Mouse (Mus musculus) hindbrain, embryonic 15.5 days (tissue): Measurements from ENCODE around the gene Zfp853. TPM values are rescaled to one million over a fixed set of nuclear protein-coding genes. Genes with fewer than 3 reads are reported as not detected.

Experiments
- ATAC-seq: fragments of 200-750 bp; cut with Nextera tagmentation; 2 replicates; pipeline ENCODE4 v1.8.0; 2017; ENCODE audit warnings: low read depth, moderate number of reproducible peaks, moderate TSS enrichment; ENCODE audit not compliant: low FRiP score
- H3K27ac ChIP-seq: fragments of 300-500 bp; sonication (generic); replicated peaks from 2 replicates; pipeline ENCODE4 v1.5.1; 2015; ENCODE audit warnings: mild to moderate bottlenecking, inconsistent platforms
- H3K27me3 ChIP-seq: fragments of 300-500 bp; sonication (generic); 2 replicates; pipeline ENCODE4 v1.6.1; 2015; ENCODE audit warnings: control low read depth, inconsistent platforms
- H3K36me3 ChIP-seq: fragments of 300-500 bp; sonication (generic); 2 replicates; pipeline ENCODE4 v1.6.1; 2015; ENCODE audit warnings: control low read depth, inconsistent platforms
- H3K4me1 ChIP-seq: fragments of 300-500 bp; sonication (generic); replicated peaks from 2 replicates; pipeline ENCODE4 v1.6.1; 2015; ENCODE audit warnings: control low read depth, inconsistent platforms
- H3K4me2 ChIP-seq: fragments of 300-500 bp; sonication (generic); 2 replicates; pipeline ENCODE4 v1.6.1; 2015; ENCODE audit warnings: moderate library complexity, mild to moderate bottlenecking, inconsistent platforms
- H3K4me3 ChIP-seq: fragments of 300-500 bp; sonication (generic); 2 replicates; pipeline ENCODE4 v1.5.1; 2015; ENCODE audit warnings: mild to moderate bottlenecking, inconsistent platforms
- H3K9ac ChIP-seq: fragments of 300-500 bp; sonication (generic); 2 replicates; pipeline ENCODE4 v1.6.1; 2015; ENCODE audit warnings: inconsistent platforms
- H3K9me3 ChIP-seq: fragments of 300-500 bp; sonication (generic); 2 replicates; pipeline ENCODE4 v1.6.1; 2016; ENCODE audit warnings: control low read depth, inconsistent platforms
- WGBS: fragments of 180-500 bp; shearing (Covaris S2); methylation state at CpG from one replicate; pipeline ENCODE4 v1.1.7; 2015; 5-methylcytosine and 5-hydroxymethylcytosine counted together
- polyA plus RNA-seq: library from polyadenylated mRNA; unstranded; fragments of >200 nt; fragmentation: Nextera tagmentation; extraction: Ambion mirVana; gene quantifications from 2 replicates; pipeline ENCODE4 v1.2.1, GENCODE M21; 2015

Gene Zfp853
- polyA plus RNA-seq, 1 experiment from 2014 or later: 0.27 TPM

DNA sequence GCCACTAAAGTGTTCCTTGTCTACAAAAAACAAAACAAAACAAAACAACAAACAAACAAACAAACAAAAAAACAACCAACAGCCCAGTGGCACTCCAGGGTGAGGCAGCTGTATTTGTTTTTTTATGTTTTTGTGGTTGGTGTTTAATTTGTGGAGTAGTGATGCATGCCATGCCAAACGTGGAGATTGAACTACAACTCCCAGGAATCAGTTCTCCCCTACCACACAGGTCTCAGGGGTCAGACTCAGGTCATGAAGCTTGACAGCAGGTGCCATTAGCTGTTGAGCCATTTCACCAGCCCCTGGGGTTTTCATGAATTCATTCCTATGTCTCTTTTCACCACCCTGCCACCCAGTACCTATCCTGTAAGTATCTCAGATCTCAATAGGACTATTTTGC, 28.0 kb downstream of the Zfp853 start:
- no peak overlapping the region for H3K4me3 ChIP-seq
- H3K9me3 ChIP-seq: no peaks in the 10 kb centered on the region
- peaks cover 27% of the 10 kb centered on the region for H3K4me1 ChIP-seq
- no peak overlapping the region for H3K9ac ChIP-seq
- no peak overlapping the region for H3K4me2 ChIP-seq
- H3K36me3 ChIP-seq: peaks cover 38% of the 10 kb centered on the region
- no peak overlapping the region for H3K27ac ChIP-seq
- ATAC-seq: no peak
- no peaks in the 10 kb centered on the region for H3K27me3 ChIP-seq
- 40% methylated on average over 1 of the region's 1 CpGs for WGBS

DNA sequence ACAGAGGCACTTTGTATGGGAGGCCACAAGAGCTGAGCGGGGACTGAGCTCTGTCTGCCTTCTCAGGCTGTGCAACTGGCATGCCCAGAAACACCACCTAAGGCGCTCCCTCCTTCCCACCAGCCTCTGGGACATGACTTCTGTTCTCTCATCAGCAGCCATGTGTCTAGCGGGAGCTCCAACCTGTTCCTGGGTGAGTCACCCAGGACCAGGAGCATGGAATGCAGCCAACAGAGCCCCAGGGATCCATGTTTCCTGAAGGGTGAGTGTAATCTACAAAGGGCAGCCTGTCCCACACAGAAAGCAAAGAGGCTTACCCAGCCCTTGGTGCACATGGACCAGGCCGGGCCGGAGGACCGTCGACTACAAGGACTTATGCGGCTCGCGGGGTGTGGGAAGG, 28.7 kb downstream of the Zfp853 start:
- no peak overlapping the region for H3K4me3 ChIP-seq
- H3K27me3 ChIP-seq: no peaks in the 10 kb centered on the region
- H3K4me2 ChIP-seq: no peak overlapping the region
- no peak for ATAC-seq
- WGBS: 92% methylated on average over 10 of the region's 10 CpGs
- H3K9ac ChIP-seq: no peak overlapping the region
- H3K27ac ChIP-seq: no peak overlapping the region
- H3K4me1 ChIP-seq: peaks cover 23% of the 10 kb centered on the region
- H3K9me3 ChIP-seq: no peaks in the 10 kb centered on the region
- H3K36me3 ChIP-seq: peaks cover 44% of the 10 kb centered on the region

DNA sequence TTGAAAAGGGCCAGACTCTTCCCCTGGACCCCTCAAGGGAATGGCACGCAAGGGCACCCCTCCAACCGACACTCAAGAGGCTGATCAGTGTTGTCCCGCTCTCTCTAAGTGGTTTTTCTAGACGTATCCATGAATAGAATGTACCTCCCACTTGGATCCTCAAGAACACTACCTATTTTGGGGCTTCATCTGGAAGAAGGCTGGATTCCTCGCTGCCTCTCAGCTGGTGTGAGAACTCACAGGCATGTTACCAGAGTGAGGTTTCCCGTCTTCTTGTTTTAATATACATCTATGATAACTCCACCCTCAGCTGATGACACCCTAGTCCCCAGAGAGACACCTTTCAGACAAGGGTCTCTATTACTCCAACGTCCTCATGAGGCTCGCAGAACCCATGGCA, 31.8 kb downstream of the Zfp853 start:
- Histone ChIP-seq H3K4me1 (peaks cover 1% of the 10 kb centered on the region), H3K9ac (no peak overlapping the region), H3K27ac (no peak overlapping the region), H3K9me3 (no peaks in the 10 kb centered on the region), H3K36me3 (peaks cover 54% of the 10 kb centered on the region), H3K4me2 (no peak overlapping the region), H3K4me3 (no peak overlapping the region), H3K27me3 (peaks cover 19% of the 10 kb centered on the region)
- ATAC-seq: no peak
- WGBS: 95% methylated on average over 8 of the region's 8 CpGs

DNA sequence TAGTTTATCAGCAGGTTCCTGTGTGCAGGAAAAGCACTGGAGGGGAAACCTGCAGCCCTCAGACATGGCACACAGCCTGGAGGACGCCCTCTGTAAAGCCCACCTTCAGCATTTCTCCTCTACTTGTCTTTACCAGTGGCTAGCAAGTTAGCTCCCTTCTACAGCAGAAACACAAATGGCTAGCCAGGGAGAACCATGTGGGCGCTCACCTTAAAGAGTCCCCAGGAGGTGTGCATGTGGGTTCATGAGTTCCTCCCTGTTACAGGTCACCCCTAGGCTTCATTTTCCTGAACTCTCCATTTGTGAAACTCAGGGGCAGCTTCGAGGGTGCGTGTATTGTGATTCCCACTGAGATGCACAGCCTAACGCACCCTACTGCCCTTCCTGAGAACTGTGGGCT, 37.6 kb downstream of the Zfp853 start:
- H3K4me2 ChIP-seq: no peak overlapping the region
- no peaks in the 10 kb centered on the region for H3K9me3 ChIP-seq
- H3K4me3 ChIP-seq: no peak overlapping the region
- peaks cover 49% of the 10 kb centered on the region for H3K36me3 ChIP-seq
- peaks cover 29% of the 10 kb centered on the region for H3K27me3 ChIP-seq
- 89% methylated on average over 5 of the region's 5 CpGs for WGBS
- peaks cover 11% of the 10 kb centered on the region for H3K4me1 ChIP-seq
- H3K9ac ChIP-seq: no peak overlapping the region
- no peak overlapping the region for H3K27ac ChIP-seq
- ATAC-seq: no peak

DNA sequence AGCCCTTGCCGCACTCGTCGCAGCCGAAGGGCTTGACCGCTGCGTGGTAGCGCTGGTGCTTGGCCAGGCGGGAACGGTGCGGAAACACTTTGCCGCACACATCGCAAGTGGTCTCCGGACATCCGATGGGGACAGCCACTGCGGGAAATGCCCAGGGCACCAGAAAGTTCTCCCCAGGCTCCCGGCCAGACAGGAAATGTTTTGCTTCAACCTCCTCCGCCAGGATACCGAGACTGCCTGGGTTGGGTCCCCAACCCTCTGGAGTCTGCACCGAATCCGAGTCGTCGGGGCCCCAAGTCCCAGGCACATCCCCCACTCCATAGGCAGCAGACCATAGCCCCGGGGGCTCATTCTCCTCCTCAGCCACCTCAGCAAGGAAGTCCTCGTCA, 38.3 kb downstream of the Zfp853 start:
- ATAC-seq: no peak
- H3K4me2 ChIP-seq: no peak overlapping the region
- peaks cover 29% of the 10 kb centered on the region for H3K27me3 ChIP-seq
- no peak overlapping the region for H3K27ac ChIP-seq
- no peaks in the 10 kb centered on the region for H3K9me3 ChIP-seq
- no peak overlapping the region for H3K9ac ChIP-seq
- 35% methylated on average over 24 of the region's 24 CpGs for WGBS
- H3K4me1 ChIP-seq: peaks cover 11% of the 10 kb centered on the region
- no peak overlapping the region for H3K4me3 ChIP-seq
- H3K36me3 ChIP-seq: peaks cover 42% of the 10 kb centered on the region

DNA sequence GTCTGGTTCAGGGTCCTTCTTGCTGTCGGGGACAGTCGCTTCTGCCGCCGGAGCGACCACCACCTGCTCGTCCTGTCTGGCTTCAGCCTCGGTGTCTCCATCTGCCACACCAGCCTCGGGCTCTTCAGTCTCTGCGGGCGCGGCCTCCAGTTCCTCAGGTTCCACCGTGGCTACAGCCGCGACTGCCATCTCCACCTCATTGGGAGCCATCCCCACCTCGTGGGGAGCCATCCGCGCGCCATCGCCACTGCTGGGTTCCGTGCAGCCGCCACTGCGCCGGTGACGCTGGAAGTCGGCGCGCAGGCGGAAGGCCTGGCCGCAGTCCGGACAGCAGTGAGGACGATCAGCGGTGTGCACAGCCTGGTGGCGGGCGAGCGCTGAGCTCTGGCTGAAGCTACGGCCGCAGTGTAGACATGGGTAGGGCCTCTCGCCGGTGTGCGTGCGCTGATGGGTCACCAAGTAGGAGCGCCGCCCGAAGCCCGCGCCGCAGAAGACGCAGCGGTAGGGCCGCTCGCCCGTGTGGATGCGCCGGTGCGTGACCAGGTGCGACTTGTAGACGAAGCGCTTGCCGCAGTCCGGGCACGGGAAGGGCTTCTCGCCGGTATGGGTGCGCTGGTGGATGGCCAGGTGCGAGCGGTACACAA, 38.8 kb downstream of the Zfp853 start:
- H3K4me2 ChIP-seq: 0 out of 2 replicates have a peak overlapping the region, but pooled peaks have one; percentile 50
- H3K9me3 ChIP-seq: no peaks in the 10 kb centered on the region
- peaks cover 38% of the 10 kb centered on the region for H3K36me3 ChIP-seq
- H3K9ac ChIP-seq: no peak overlapping the region
- WGBS: 21% methylated on average over 66 of the region's 66 CpGs
- no peak overlapping the region for H3K27ac ChIP-seq
- peaks cover 11% of the 10 kb centered on the region for H3K4me1 ChIP-seq
- H3K27me3 ChIP-seq: peaks cover 29% of the 10 kb centered on the region
- H3K4me3 ChIP-seq: no peak overlapping the region
- no peak for ATAC-seq

DNA sequence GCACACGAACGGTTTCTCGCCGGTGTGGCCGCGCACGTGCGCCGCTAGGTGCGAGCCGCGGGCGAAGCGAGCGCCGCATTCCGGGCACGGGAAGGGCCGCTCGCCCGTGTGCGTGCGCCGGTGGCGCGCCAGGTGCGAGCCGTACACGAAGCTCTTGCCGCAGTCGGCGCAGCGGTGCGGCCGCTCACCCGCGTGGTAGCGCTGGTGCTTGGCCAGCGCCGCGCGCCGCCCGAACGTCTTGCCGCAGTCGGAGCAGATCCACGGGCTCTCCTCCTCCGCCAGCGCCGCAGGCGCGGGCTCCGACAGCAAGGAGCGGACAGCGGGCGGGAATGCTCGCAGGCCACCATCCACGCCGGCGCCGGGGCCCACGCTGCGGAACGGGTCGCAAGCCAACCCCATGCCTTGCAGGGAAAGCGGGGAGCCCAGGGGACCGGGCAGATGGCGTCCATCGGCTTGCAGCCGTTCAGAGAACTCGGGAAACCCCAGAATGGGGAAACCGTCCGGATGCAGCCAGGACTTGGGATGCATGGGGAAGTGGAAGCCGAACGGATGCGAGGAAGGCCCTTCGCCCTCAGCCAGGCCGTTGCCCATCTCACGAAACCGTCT, 39.4 kb downstream of the Zfp853 start:
- Histone ChIP-seq H3K4me3 (peak overlapping the region; percentile 23), H3K9ac (no peak overlapping the region), H3K4me2 (peak overlapping the region; percentile 50), H3K36me3 (peaks cover 35% of the 10 kb centered on the region), H3K27ac (no peak overlapping the region; the same call in 1 of the 2 replicates), H3K9me3 (no peaks in the 10 kb centered on the region), H3K4me1 (peaks cover 11% of the 10 kb centered on the region), H3K27me3 (peaks cover 29% of the 10 kb centered on the region)
- WGBS: 8% methylated on average over 77 of the region's 81 CpGs
- ATAC-seq: no peak

DNA sequence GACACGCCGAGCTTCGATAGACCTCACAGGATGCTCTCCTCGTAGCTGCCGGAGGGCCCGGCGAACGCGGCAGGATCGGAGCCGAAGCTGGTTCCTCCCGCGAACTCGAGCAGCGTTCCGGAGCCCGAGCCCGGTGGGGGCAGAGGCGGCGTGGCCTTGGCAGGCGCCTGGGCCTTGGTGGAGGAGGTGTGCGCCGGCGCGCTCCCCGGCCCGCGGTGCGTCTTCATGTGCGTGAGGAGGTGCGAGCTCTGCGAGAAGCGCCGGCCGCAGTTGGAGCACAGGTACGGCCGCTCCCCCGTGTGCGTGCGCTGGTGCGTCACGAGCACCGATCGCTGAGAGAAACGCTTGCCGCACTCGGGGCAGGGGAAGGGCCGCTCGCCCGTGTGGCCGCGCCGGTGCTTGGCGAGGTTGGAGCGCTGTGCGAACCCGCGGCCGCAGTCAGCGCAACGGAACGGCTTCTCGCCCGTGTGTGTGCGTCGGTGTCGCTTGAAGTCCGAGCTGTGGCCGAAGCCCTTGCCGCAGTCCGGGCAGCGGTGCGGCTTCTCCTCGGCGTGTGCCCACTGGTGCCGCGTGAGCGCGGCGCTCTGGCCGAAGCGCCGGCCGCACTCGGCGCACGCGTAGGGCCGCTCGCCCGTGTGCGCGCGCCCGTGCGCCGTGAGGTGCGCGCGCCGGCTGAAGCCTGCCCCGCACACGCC, 40.1 kb downstream of the Zfp853 start:
- WGBS: 9% methylated on average over 92 of the region's 103 CpGs
- Histone ChIP-seq H3K27ac (no peak overlapping the region), H3K4me3 (peak overlapping the region; percentile 23), H3K4me1 (peaks cover 11% of the 10 kb centered on the region), H3K9ac (no peak overlapping the region), H3K36me3 (peaks cover 36% of the 10 kb centered on the region), H3K27me3 (peaks cover 26% of the 10 kb centered on the region), H3K4me2 (peak overlapping the region; percentile 50), H3K9me3 (no peaks in the 10 kb centered on the region)
- ATAC-seq: no peak

DNA sequence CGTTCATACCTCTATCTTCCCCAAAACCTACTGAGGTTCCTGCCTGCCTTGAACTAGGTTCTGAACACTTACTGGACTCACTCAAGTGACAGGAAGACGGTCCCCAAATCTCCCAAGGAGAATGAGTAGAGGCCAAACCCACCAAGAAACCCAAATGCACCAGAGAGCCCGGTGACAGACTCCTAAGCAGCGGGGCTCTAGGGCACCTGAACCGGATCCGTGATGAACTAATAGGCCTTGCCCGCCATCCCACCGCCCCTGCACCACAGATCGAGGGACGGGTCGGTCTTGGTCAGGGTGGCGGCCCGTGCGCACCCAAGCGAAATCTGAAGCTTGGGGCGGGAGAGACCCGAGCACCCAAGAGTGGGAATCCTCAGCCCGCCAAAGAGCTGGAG, 40.6 kb downstream of the Zfp853 start:
- WGBS: 41% methylated on average over 18 of the region's 18 CpGs
- ATAC-seq: no peak
- Histone ChIP-seq H3K4me2 (no peak overlapping the region), H3K27ac (no peak overlapping the region), H3K9me3 (no peaks in the 10 kb centered on the region), H3K27me3 (peaks cover 21% of the 10 kb centered on the region), H3K4me1 (peaks cover 11% of the 10 kb centered on the region), H3K4me3 (no peak overlapping the region), H3K9ac (no peak overlapping the region), H3K36me3 (peaks cover 37% of the 10 kb centered on the region)

DNA sequence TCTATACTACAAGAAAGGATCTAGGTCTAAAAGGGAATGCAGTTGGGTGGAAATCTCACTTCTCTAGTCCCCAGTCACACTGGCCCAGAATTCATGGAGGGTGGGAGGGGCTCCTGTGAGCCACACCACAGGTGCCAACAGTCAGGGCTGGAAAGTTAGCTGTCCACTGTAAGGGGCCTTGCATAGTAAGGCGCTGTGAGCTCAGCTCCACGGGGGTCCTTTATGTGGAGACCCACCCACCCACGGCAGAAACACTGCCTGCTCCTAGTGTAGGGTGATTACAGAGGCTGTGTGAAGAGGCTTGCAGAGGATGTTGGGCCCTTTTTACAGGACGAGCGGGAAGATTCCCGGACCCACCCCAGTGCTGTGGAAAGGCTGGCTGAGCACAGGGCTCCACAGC, 41.4 kb downstream of the Zfp853 start:
- peak; percentile 9; the same call in 1 of the 2 replicates for ATAC-seq
- H3K9me3 ChIP-seq: no peaks in the 10 kb centered on the region
- H3K9ac ChIP-seq: no peak overlapping the region
- 54% methylated on average over 6 of the region's 6 CpGs for WGBS
- no peak overlapping the region for H3K27ac ChIP-seq
- peaks cover 14% of the 10 kb centered on the region for H3K27me3 ChIP-seq
- H3K36me3 ChIP-seq: peaks cover 44% of the 10 kb centered on the region
- no peak overlapping the region for H3K4me3 ChIP-seq
- peaks cover 11% of the 10 kb centered on the region for H3K4me1 ChIP-seq
- H3K4me2 ChIP-seq: no peak overlapping the region

DNA sequence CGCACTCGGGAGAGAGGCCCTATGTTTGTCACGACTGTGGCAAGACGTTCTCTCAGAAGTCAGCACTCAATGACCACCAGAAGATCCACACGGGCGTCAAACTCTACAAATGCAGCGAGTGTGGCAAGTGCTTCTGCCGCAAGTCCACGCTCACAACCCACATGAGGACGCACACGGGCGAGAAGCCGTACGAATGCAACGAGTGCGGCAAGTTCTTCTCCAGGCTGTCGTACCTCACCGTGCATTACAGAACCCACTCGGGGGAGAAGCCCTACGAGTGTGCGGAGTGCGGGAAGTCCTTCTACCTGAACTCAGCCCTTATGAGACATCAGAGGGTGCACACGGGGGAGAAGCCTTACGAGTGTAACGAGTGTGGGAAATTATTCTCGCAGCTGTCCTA, 48.5 kb downstream of the Zfp853 start:
- no peaks in the 10 kb centered on the region for H3K4me1 ChIP-seq
- H3K27me3 ChIP-seq: no peaks in the 10 kb centered on the region
- 96% methylated on average over 26 of the region's 26 CpGs for WGBS
- H3K36me3 ChIP-seq: peaks cover 83% of the 10 kb centered on the region
- ATAC-seq: no peak
- H3K27ac ChIP-seq: no peak overlapping the region
- H3K4me2 ChIP-seq: no peak overlapping the region
- no peaks in the 10 kb centered on the region for H3K9me3 ChIP-seq
- no peak overlapping the region for H3K9ac ChIP-seq
- H3K4me3 ChIP-seq: no peak overlapping the region
